Mouse (Mus musculus) spleen, postnatal 10 days (tissue): ENCODE measurements around the gene Ifitm2.
A peak's percentile ranks its signal among the peaks of the same experiment; 100 is the strongest.
"Not testable (repeated sequence)": the region's sequence is repeated elsewhere in the genome, so short reads cannot be mapped to it uniquely, and the experiment has no call there.

Experiments used
- DNase-seq, 2 experiments: peaks; one replicate each; pipeline ENCODE4 v3.0.0; 2021 to 2022; ENCODE audit warnings: low spot score in 2 of 2

Gene Ifitm2

DNA sequence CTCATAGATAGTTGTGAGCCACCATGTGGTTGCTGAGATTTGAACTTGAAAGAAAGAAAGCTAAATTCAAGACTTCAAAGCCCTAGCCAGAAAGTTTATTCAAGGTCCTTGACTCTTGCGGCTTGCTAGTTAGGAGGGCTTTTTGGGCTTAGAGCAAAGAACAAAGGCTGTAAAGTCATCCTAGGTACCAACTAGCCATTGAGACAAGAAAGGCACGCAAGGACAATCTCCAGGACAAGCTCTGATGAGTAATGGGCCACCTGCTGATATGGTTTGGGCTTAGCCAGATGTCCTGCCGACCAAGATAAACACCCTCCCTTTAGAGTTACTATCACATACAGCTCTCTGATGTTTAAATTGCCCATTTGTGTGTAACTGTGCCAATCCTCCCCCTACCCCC, 12.9 kb upstream of the Ifitm2 start:
- DNase-seq: not testable (repeated sequence)

DNA sequence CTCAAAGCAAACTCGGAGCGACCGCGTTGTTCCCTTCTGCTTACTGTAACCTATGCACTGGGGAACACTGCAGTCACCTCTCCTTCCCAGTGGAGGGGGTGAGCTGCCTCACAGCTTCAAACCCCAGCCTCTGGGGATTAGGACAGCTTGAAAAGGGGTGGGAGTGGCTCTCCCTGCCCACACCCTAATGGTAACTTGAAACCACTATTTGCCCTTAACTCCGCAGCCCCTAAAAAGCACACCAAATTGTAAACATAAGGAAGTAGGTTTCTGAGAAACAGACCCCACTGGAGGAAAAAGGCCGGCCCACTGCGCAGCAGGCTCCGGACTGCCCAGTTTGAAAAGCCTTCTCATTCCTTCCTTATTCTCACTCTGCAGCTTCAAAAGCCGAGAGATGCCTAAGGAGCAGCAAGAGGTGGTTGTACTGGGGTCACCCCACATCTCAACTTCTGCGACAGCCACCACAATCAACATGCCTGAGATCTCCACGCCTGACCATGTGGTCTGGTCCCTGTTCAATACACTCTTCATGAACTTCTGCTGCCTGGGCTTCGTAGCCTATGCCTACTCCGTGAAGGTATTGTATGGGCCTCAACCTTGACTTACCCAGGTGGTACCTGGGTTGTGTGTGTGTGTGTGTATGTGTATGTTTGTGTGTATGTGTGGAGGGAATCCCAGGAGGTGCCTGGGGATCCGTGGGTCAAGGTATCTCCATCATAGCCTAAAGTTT, 12.2 kb upstream of the Ifitm2 start:
- DNase-seq: no peak

DNA sequence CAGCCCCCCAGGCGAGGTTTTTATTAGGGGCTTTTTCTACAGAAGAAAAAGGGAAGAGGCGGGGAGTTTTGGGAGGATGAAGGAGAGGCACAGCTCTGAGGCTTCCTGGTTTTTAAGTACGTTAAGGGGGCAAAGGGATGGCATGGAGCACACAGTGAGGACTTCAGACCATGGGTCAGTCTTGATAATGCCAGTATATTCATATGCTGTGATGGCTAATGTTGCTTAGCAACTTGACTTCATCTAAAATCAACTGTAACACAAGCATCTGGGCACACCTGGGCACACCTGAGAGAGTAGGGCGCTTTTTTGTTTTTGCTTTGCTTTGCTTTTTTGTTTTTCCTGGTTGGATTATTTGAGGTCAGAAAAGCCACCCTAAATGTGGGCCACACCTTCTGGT, 11.1 kb upstream of the Ifitm2 start, which contains the start of gene Ifitm1:
Gene Ifitm1 (plus strand): TSS at position 301 of the 400 bp plus-strand sequence.
- no peak for DNase-seq

DNA sequence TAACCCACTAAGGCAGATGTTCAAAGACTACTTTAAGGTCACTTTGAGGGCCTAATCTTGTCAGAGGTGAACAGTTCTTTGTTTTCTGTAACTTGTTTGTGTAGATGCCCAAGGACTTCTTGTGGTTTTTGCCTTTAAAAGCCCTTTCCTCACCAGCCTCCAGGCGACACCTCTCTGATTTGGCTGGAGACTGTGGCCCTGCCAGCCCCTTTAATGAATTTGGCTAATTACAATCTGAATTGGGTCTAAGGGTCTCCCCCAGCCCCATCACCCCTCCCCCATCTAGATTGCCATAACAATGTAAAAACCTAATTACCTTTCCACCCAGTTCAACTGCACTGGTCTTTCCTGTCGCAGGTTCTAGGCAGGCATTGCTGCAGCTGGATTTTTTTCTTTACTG, 6.9 kb upstream of the Ifitm2 start:
- DNase-seq: no peak

DNA sequence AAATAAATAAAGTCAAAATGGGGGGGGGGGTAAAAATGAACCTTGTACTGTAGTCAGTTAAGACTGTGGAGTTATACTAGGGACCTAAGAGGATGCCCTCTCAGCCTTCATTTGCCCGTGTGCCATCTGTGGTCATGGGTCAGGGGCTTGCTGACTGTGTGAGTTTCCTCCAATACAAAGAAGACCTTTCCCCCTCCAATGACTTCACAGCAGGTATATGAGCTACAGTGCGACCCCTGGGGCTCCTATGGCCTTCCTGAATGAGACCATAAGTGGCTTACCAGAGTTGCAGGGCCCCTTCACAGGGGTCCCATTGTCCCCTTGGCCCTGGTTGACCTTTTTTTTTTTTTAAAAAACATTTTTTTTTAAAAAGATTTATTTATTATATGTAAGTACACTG, 5.6 kb upstream of the Ifitm2 start:
- no peak for DNase-seq

DNA sequence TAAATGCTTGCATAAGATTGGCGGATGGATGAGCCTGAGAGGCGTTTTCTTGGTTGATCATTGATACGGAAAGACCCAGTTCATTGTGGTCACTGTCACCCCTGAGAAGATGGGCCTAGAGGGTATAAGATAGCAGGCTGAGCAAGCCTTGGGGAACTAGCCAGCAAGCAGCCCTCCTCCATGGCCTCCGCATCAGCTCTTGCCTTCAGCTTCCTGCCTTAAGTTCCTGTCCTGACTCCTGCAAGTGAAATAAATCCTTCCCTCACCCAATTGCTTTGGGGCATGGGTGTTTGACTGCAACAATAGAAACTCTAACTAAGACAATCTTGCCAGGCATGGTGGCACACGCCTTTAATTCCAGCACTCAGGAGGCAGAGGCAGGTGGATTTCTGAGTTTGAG, 4.2 kb upstream of the Ifitm2 start:
- DNase-seq: no peak

DNA sequence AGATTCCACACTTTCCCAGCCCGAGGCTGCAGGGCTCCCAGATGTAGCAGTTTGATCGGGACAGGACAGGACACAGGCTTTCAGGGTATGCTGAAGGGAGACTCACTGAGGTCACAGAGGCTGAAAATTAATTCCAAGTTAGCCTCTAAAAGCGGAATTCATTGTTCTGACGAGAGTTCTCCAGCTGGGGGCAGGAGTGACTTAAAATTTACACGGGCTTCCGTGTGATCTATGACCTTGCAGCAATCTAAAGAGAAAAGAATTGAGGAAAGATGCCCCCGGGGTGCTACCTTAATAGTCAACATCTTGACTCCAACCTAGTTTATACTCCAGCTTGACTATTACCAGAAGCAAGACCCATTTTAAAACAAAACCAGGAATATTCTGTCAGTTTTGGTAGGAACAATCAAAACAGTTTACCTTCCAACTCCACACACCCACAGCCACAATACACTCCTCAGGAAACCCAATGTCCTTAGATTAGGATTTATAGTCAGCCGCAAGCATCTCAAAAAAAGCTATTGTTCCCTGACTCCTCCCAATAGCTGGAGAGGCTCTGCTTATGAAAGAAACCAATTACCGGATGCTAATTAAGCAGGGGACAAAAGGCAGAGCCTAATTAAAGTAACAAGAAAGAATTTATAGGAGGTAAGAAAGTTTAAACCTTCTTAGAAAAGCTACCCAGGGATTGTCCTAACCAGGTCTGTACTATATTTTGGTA, 3.6 kb upstream of the Ifitm2 start:
- DNase-seq: no peak

- DNase-seq: no peak
Observed at GRCm38 (mm10) chr7:140956556-140956869, 726 bp upstream of the Ifitm2 start.

GRCm38 (mm10) chr7:140955342-140955741, 445 bp downstream of the Ifitm2 start:
- no peak for DNase-seq

GRCm38 (mm10) chr7:140954733-140955071, 1.1 kb downstream of the Ifitm2 start:
- DNase-seq: no peak

- DNase-seq: peak in 1 of 2 experiments; percentile 10
Observed at GRCm38 (mm10) chr7:140953800-140954732, 1.7 kb downstream of the Ifitm2 start.

GRCm38 (mm10) chr7:140953133-140953532, 2.7 kb downstream of the Ifitm2 start:
- DNase-seq: no peak

GRCm38 (mm10) chr7:140952441-140952840, 3.3 kb downstream of the Ifitm2 start:
- DNase-seq: no peak

- no peak for DNase-seq
Observed at GRCm38 (mm10) chr7:140951765-140952164, 4.0 kb downstream of the Ifitm2 start.

- DNase-seq: no peak
Observed at GRCm38 (mm10) chr7:140951051-140951450, 4.7 kb downstream of the Ifitm2 start.

- no peak for DNase-seq
Observed at GRCm38 (mm10) chr7:140949824-140950530, 5.8 kb downstream of the Ifitm2 start, which contains the start of gene Ifitm5. Ifitm5 (minus strand) TSS chr7:140950291.

DNA sequence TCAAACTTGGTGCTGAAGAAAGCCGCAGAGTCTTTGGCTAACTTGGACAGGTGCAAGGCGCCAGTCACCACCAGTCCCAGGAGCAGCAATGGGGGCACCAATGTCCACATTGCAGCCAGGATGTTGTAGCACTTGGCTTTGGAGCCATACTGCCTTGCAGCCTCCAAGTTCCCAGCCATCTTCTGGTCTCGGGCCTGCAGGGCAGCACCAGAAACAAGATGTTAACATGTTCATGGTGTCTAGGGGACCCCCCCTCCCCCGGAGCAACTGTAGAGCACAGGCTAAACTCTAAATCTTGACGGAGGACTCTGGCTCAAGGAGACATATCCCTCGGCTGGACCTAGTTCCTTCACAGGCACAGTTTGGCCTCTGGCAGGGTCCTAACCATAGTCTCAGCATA, 6.5 kb downstream of the Ifitm2 start:
- no peak for DNase-seq

DNA sequence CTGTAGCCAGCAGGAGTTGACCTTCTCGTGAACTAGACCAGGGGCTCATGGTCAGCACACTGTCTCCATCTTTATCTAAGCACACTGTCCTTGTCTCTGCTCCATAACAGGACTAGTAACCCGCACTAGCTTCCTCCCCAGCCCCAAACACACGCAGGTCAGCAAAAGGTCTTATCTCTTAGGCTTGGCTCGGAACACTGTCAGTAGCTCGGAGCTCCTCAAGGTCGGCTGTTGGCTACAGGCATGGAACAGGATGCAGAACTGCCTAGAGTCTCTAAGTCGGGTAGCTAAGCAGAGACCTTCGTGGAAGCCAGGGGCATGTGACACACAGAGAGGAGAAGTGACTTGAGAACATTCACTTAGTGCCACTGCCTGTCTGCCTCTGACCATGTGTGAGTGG, 7.6 kb downstream of the Ifitm2 start:
- no peak for DNase-seq

DNA sequence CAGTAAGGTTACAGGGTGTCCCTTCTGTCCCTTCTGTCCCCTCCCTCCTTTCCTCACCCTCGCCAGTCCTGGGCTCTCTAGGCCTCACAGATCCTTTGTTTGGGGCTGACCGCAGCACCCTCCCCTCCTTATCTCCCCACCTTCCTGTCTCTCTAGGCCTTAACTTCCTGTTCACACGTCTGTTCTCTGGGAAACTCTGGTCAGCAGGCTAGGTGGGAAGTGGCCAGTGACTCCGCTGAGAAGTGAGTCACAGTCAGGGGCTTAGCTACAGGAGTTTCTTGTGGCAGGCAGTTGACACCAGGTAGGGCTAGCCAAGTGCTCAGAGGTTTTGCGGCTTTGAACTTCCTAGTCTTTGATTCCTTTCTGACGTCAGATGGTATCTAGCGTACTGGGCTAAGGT, 8.8 kb downstream of the Ifitm2 start:
- peak in 1 of 2 experiments; percentile 3 for DNase-seq

DNA sequence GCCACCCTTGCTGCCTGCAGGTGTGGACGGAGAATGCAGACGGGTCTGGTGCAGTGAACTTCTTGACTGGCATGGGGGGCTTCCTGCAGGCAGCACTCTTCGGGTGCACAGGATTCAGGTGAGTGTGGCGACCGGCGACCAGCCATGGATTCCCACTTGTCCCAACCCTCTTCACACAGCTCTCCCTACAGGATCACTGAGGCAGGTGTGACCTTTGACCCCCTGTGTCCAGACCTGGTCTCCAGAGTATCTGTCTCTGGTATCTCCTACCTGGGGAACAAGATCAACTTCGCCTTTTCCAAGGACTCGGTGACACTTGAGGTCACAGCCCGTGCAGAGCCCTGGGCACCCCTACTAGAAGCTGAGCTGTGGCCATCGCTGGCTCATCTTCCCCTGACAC, 9.5 kb downstream of the Ifitm2 start:
- DNase-seq: no peak

- DNase-seq: peak in 1 of 2 experiments; percentile 2
Observed at GRCm38 (mm10) chr7:140945247-140945646, 10.5 kb downstream of the Ifitm2 start.

DNA sequence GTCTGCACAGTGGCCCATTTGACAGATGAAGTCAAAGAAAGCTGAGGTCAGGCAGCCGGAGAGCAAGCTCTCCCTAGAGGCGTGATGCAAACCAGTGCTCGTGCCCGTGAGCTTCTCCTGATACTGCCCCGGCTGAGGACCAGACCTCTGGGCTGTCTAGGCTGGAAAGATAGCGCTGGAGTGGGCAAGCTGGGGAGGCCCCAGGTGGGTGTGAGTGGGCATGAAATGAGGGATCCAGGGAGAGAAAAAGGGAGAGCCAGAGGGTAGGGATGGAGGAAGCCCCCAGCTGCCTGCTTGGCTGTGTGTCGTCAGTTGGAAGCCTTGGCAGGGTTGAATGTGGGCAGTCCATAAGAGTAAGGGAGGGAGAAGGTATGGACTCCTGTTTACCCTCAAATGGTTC, 11.6 kb downstream of the Ifitm2 start:
- no peak for DNase-seq
